Mouse (Mus musculus) erythroblast, embryonic 14.5 days (primary cell): ENCODE data around the gene Tenm4. TPM values are rescaled to one million over a fixed set of nuclear protein-coding genes. Genes with fewer than 3 reads are reported as not detected.
"Not testable (repeated sequence)": the region's sequence is repeated elsewhere in the genome, so short reads cannot be mapped to it uniquely, and the experiment has no call there.

Source experiments
- H3K27me3 ChIP-seq: 2 replicates; pipeline ENCODE4 v1.6.1; 2012; ENCODE audit warnings: inconsistent platforms; ENCODE audit not compliant: control insufficient read depth
- H3K36me3 ChIP-seq: 2 replicates; pipeline ENCODE4 v1.6.1; 2012; ENCODE audit warnings: mild to moderate bottlenecking, inconsistent platforms; ENCODE audit not compliant: control insufficient read depth
- H3K4me1 ChIP-seq: 2 replicates; pipeline ENCODE4 v1.6.1; 2012; ENCODE audit warnings: inconsistent platforms; ENCODE audit not compliant: control insufficient read depth
- H3K4me3 ChIP-seq: replicated peaks from 2 replicates; pipeline ENCODE3; 2012; ENCODE audit warnings: moderate library complexity, mild to moderate bottlenecking, inconsistent platforms
- H3K9me3 ChIP-seq: 2 replicates; pipeline ENCODE4 v1.6.1; 2012; ENCODE audit warnings: low read length, inconsistent platforms, mixed read lengths; ENCODE audit not compliant: control insufficient read depth
- GATA1 ChIP-seq: IDR thresholded peaks from 2 replicates; pipeline ENCODE4 v1.6.1; 2012; ENCODE audit warnings: low read length, inconsistent platforms, mixed read lengths
- TAL1 ChIP-seq: IDR thresholded peaks from 3 replicates; pipeline ENCODE4 v1.6.1; 2012; ENCODE audit warnings: low read length, inconsistent platforms, mixed read lengths
- polyA plus RNA-seq: library from polyadenylated mRNA; stranded (reverse); fragments of >175 nt; gene quantifications from 2 replicates; pipeline ENCODE4 v1.2.3, GENCODE M21; 2012

The Tenm4 gene
- polyA plus RNA-seq, 1 experiment, result not detected

GRCm38 (mm10) chr7:96619930-96620472 lies 449.0 kb downstream of the Tenm4 start:
- Histone ChIP-seq H3K36me3 (no peaks in the 10 kb centered on the region), H3K4me1 (no peaks in the 10 kb centered on the region), H3K4me3 (no peak overlapping the region), H3K27me3 (no peaks in the 10 kb centered on the region), H3K9me3 (no peaks in the 10 kb centered on the region)
- TF ChIP-seq TAL1 (no peak), GATA1 (no peak)

GRCm38 (mm10) chr7:96626338-96626737 lies 455.3 kb downstream of the Tenm4 start:
- Histone ChIP-seq H3K27me3 (no peaks in the 10 kb centered on the region), H3K9me3 (no peaks in the 10 kb centered on the region), H3K4me1 (no peaks in the 10 kb centered on the region), H3K4me3 (no peak overlapping the region), H3K36me3 (no peaks in the 10 kb centered on the region)
- no peak for TF ChIP-seq GATA1
- no peak for TF ChIP-seq TAL1

DNA sequence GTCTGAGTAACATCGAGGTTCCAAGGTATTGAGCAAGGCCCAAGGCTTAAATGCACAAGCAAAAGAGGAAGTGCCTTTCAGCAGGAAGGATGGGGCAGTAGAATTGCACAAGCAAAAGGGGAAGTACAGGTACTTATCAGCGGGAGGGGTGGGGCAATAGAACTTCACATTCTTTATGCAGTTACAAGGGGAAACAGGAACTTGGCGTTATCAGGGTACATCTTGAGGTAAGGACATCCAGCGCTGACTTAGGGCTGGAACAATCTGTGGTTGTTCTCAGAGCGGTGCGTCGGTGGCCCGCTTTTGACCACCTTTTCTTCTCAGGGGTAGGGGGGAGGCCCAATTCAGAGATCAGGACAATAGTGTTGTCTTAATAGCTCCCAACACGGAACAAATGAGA lies 459.5 kb downstream of the Tenm4 start:
- H3K9me3 ChIP-seq, H3K36me3 ChIP-seq, H3K4me3 ChIP-seq, H3K4me1 ChIP-seq, H3K27me3 ChIP-seq: not testable (repeated sequence)

- Histone ChIP-seq H3K36me3 (no peaks in the 10 kb centered on the region), H3K4me3 (no peak overlapping the region), H3K4me1 (no peaks in the 10 kb centered on the region), H3K9me3 (no peaks in the 10 kb centered on the region), H3K27me3 (no peaks in the 10 kb centered on the region)
- TF ChIP-seq TAL1 (no peak), GATA1 (no peak)
These were observed 462.0 kb downstream of the Tenm4 start for GRCm38 (mm10) chr7:96633008-96633407.

- Histone ChIP-seq H3K27me3 (no peaks in the 10 kb centered on the region), H3K9me3 (no peaks in the 10 kb centered on the region), H3K36me3 (no peaks in the 10 kb centered on the region), H3K4me1 (no peaks in the 10 kb centered on the region), H3K4me3 (no peak overlapping the region)
- TF ChIP-seq GATA1 (no peak), TAL1 (no peak)
These were observed 464.9 kb downstream of the Tenm4 start for GRCm38 (mm10) chr7:96635830-96636440.

GRCm38 (mm10) chr7:96643461-96644204 lies 472.6 kb downstream of the Tenm4 start:
- no peaks in the 10 kb centered on the region for H3K9me3 ChIP-seq
- TF ChIP-seq TAL1 (no peak), GATA1 (no peak)
- H3K36me3 ChIP-seq, result no peaks in the 10 kb centered on the region
- no peaks in the 10 kb centered on the region for H3K4me1 ChIP-seq
- peaks cover 16% of the 10 kb centered on the region for H3K27me3 ChIP-seq
- no peak overlapping the region for H3K4me3 ChIP-seq

DNA sequence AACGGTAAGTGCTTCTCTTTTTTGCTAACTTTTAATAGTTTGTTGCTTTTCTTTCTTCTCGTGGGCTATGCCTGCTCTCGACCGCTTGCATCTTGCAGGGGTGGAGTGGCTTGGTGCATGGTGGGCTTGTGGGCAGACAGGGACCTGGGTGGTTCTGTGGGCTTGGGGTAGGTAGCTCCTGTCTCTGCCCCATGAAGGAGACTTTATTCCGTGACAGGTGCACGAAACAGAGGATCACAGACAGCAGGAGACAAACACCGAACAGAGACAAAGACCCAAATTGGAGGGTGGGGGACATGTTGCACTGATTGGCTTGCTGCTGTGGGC lies 473.1 kb downstream of the Tenm4 start:
- TF ChIP-seq TAL1 (no peak), GATA1 (no peak)
- H3K4me1 ChIP-seq, result no peaks in the 10 kb centered on the region

DNA sequence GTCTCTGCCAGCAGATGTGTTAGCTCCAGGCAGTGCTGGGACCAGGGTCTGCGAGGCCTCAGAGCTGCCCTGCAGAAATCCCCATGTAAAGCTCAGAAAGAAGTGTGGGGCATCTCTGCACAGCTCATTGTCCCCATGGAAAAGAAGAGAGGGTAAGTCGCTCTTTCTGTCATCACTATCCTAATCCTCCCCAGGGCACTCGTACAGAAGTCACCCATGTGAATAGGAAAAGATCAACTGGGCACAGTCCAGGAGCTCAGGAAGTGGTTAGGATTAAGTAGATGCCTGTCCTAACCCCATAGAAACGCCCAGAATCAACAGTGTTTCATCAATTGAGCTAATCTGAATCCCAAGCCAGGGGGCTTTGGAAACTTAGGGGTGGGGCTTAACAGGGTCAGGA lies 476.6 kb downstream of the Tenm4 start:
- Histone ChIP-seq H3K4me1 (no peaks in the 10 kb centered on the region), H3K36me3 (no peaks in the 10 kb centered on the region), H3K9me3 (no peaks in the 10 kb centered on the region), H3K27me3 (peaks cover 16% of the 10 kb centered on the region), H3K4me3 (no peak overlapping the region)
- TF ChIP-seq TAL1 (no peak), GATA1 (no peak)

More for the DNA sequence above, 473.1 kb downstream of the Tenm4 start:
- H3K4me3 ChIP-seq, result no peak overlapping the region
- no peaks in the 10 kb centered on the region for H3K9me3 ChIP-seq
- H3K27me3 ChIP-seq, result peaks cover 16% of the 10 kb centered on the region
- no peaks in the 10 kb centered on the region for H3K36me3 ChIP-seq

- no peaks in the 10 kb centered on the region for H3K4me1 ChIP-seq
- H3K27me3 ChIP-seq, result peaks cover 14% of the 10 kb centered on the region
- no peaks in the 10 kb centered on the region for H3K36me3 ChIP-seq
- H3K9me3 ChIP-seq, result no peaks in the 10 kb centered on the region
- TF ChIP-seq TAL1, result no peak
- no peak for TF ChIP-seq GATA1
- no peak overlapping the region for H3K4me3 ChIP-seq
These were observed 477.6 kb downstream of the Tenm4 start for GRCm38 (mm10) chr7:96648606-96649005.
